Mouse (Mus musculus) cerebellum, adult 2 months (tissue): ENCODE results near the gene Gga1.

Experiments
- CTCF ChIP-seq: fragments of 200-500 bp; IDR thresholded peaks from 2 replicates; pipeline ENCODE4 v1.5.1; 2011; ENCODE audit warnings: low read depth, mild to moderate bottlenecking, control low read depth, low read length, moderate library complexity, borderline replicate concordance; ENCODE audit not compliant: insufficient read depth
- POLR2A ChIP-seq: fragments of 200-500 bp; IDR thresholded peaks from 2 replicates; pipeline ENCODE4 v1.6.1; 2011; ENCODE audit warnings: low read length, control low read depth, borderline replicate concordance; ENCODE audit not compliant: insufficient read depth

GRCm38 (mm10) chr15:78873803-78874435 lies 3.1 kb upstream of the Gga1 start:
- TF ChIP-seq CTCF (no peak), POLR2A (no peak)
